Mouse (Mus musculus) forebrain, embryonic 13.5 days (tissue): ENCODE measurements at regions not wholly inside any gene's neighbourhood (a gene's known extent, or its start where the extent isn't known, plus 50 kb on each side); places are given as distances from the start of the nearest gene placed in this dataset.

Experiments used
- ATAC-seq: fragments of 200-750 bp; cut with Nextera tagmentation; 2 replicates; pipeline ENCODE4 v1.8.0; 2017
- H3K27ac ChIP-seq: fragments of 300-500 bp; sonication (generic); 2 replicates; pipeline ENCODE4 v1.5.1; 2015; ENCODE audit warnings: inconsistent platforms, mild to moderate bottlenecking, moderate library complexity
- H3K27me3 ChIP-seq: fragments of 300-500 bp; sonication (generic); 2 replicates; pipeline ENCODE4 v1.6.1; 2015; ENCODE audit warnings: mild to moderate bottlenecking, inconsistent platforms
- H3K36me3 ChIP-seq: fragments of 300-500 bp; sonication (generic); 2 replicates; pipeline ENCODE4 v1.6.1; 2015; ENCODE audit warnings: mild to moderate bottlenecking, inconsistent platforms; ENCODE audit not compliant: poor library complexity, severe bottlenecking
- H3K4me1 ChIP-seq: fragments of 300-500 bp; sonication (generic); 2 replicates; pipeline ENCODE4 v1.6.1; 2015; ENCODE audit warnings: inconsistent platforms
- H3K4me2 ChIP-seq: fragments of 300-500 bp; sonication (generic); 2 replicates; pipeline ENCODE4 v1.6.1; 2015; ENCODE audit warnings: inconsistent platforms, mild to moderate bottlenecking, moderate library complexity
- H3K4me3 ChIP-seq: fragments of 300-500 bp; sonication (generic); 2 replicates; pipeline ENCODE4 v1.5.1; 2015; ENCODE audit warnings: mild to moderate bottlenecking, inconsistent platforms
- H3K9ac ChIP-seq: fragments of 300-500 bp; sonication (generic); 2 replicates; pipeline ENCODE4 v1.6.1; 2015; ENCODE audit warnings: mild to moderate bottlenecking, inconsistent platforms
- H3K9me3 ChIP-seq: fragments of 300-500 bp; sonication (generic); replicated peaks from 2 replicates; pipeline ENCODE4 v1.6.1; 2016; ENCODE audit warnings: inconsistent platforms
- WGBS: fragments of 180-500 bp; shearing (Covaris S2); methylation state at CpG from one replicate; pipeline ENCODE4 v1.1.7; 2015; 5-methylcytosine and 5-hydroxymethylcytosine counted together

GRCm38 (mm10) chr19:15669541-15669940 lies 277.6 kb downstream of the Psat1 start:
- Histone ChIP-seq H3K4me2 (no peak overlapping the region), H3K27ac (peak overlapping the region; percentile 75; the same call in 1 of the 2 replicates), H3K27me3 (peaks cover 26% of the 10 kb centered on the region), H3K4me3 (no peak overlapping the region), H3K4me1 (peaks cover 29% of the 10 kb centered on the region), H3K9me3 (no peaks in the 10 kb centered on the region), H3K36me3 (no peaks in the 10 kb centered on the region), H3K9ac (no peak overlapping the region)
- 54% methylated on average over 7 of the region's 7 CpGs for WGBS
- ATAC-seq: no peak; the same call in 1 of the 2 replicates

GRCm38 (mm10) chr19:15668624-15669016 lies 278.5 kb downstream of the Psat1 start:
- H3K4me1 ChIP-seq: peaks cover 29% of the 10 kb centered on the region
- no peaks in the 10 kb centered on the region for H3K36me3 ChIP-seq
- H3K9me3 ChIP-seq: no peaks in the 10 kb centered on the region
- peak overlapping the region; percentile 75 for H3K27ac ChIP-seq
- no peak overlapping the region for H3K9ac ChIP-seq
- H3K4me3 ChIP-seq: no peak overlapping the region
- no peak overlapping the region for H3K4me2 ChIP-seq
- peak; percentile 46 for ATAC-seq
- H3K27me3 ChIP-seq: peaks cover 32% of the 10 kb centered on the region

- no peaks in the 10 kb centered on the region for H3K9me3 ChIP-seq
- ATAC-seq: peak; percentile 48; the same call in 1 of the 2 replicates
- H3K9ac ChIP-seq: no peak overlapping the region
- peaks cover 29% of the 10 kb centered on the region for H3K4me1 ChIP-seq
- H3K27ac ChIP-seq: peak overlapping the region; percentile 75
- 24% methylated on average over 13 of the region's 13 CpGs for WGBS
- peaks cover 27% of the 10 kb centered on the region for H3K27me3 ChIP-seq
- no peak overlapping the region for H3K4me3 ChIP-seq
- H3K4me2 ChIP-seq: no peak overlapping the region
- no peaks in the 10 kb centered on the region for H3K36me3 ChIP-seq
Observed at GRCm38 (mm10) chr19:15667889-15668623, 279.1 kb downstream of the Psat1 start.

- H3K36me3 ChIP-seq: no peaks in the 10 kb centered on the region
- no peak overlapping the region for H3K4me3 ChIP-seq
- ATAC-seq: no peak
- H3K27me3 ChIP-seq: peaks cover 36% of the 10 kb centered on the region
- H3K9me3 ChIP-seq: no peaks in the 10 kb centered on the region
- H3K4me2 ChIP-seq: no peak overlapping the region
- no peak overlapping the region for H3K9ac ChIP-seq
- no peak overlapping the region for H3K27ac ChIP-seq
- WGBS: 47% methylated on average over 3 of the region's 3 CpGs
- H3K4me1 ChIP-seq: peaks cover 20% of the 10 kb centered on the region
Observed at GRCm38 (mm10) chr19:15663659-15664255, 283.4 kb downstream of the Psat1 start.

GRCm38 (mm10) chr19:15658611-15659010 lies 288.5 kb downstream of the Psat1 start:
- 59% methylated on average over 1 of the region's 1 CpGs for whole genome bisulfite sequencing

GRCm38 (mm10) chr19:15657846-15658245 lies 289.3 kb downstream of the Psat1 start:
- Histone ChIP-seq H3K9me3 (no peaks in the 10 kb centered on the region), H3K9ac (no peak overlapping the region), H3K27me3 (peaks cover 14% of the 10 kb centered on the region; the same call in 1 of the 2 replicates), H3K4me2 (no peak overlapping the region), H3K4me1 (no peaks in the 10 kb centered on the region), H3K36me3 (no peaks in the 10 kb centered on the region), H3K27ac (no peak overlapping the region), H3K4me3 (no peak overlapping the region)
- 92% methylated on average over 1 of the region's 1 CpGs for WGBS
- no peak for ATAC-seq

More at GRCm38 (mm10) chr19:15658611-15659010, 288.5 kb downstream of the Psat1 start:
- H3K4me2 ChIP-seq: no peak overlapping the region
- H3K4me1 ChIP-seq: no peaks in the 10 kb centered on the region
- no peak overlapping the region for H3K27ac ChIP-seq
- peaks cover 14% of the 10 kb centered on the region; the same call in 1 of the 2 replicates for H3K27me3 ChIP-seq
- H3K9ac ChIP-seq: no peak overlapping the region
- no peaks in the 10 kb centered on the region for H3K9me3 ChIP-seq
- H3K36me3 ChIP-seq: no peaks in the 10 kb centered on the region
- peak; percentile 30; the same call in 1 of the 2 replicates for ATAC-seq
- H3K4me3 ChIP-seq: no peak overlapping the region

GRCm38 (mm10) chr19:15649368-15649767 lies 297.8 kb downstream of the Psat1 start:
- Histone ChIP-seq H3K27me3 (peaks cover 2% of the 10 kb centered on the region; the same call in 1 of the 2 replicates), H3K4me2 (no peak overlapping the region), H3K9ac (no peak overlapping the region), H3K4me1 (no peaks in the 10 kb centered on the region), H3K36me3 (no peaks in the 10 kb centered on the region), H3K9me3 (no peaks in the 10 kb centered on the region), H3K27ac (no peak overlapping the region), H3K4me3 (no peak overlapping the region)
- ATAC-seq: peak; percentile 50; the same call in 1 of the 2 replicates
- 20% methylated on average over 4 of the region's 4 CpGs for WGBS

GRCm38 (mm10) chr19:15647313-15647712 lies 299.8 kb downstream of the Psat1 start:
- Histone ChIP-seq H3K27me3 (peaks cover 2% of the 10 kb centered on the region; the same call in 1 of the 2 replicates), H3K27ac (no peak overlapping the region), H3K4me3 (no peak overlapping the region), H3K4me2 (no peak overlapping the region), H3K36me3 (no peaks in the 10 kb centered on the region), H3K9me3 (no peaks in the 10 kb centered on the region), H3K4me1 (no peaks in the 10 kb centered on the region), H3K9ac (no peak overlapping the region)
- 53% methylated on average over 5 of the region's 5 CpGs for WGBS
- ATAC-seq: peak; percentile 43; the same call in 1 of the 2 replicates

- no peak overlapping the region for H3K4me3 ChIP-seq
- no peaks in the 10 kb centered on the region for H3K4me1 ChIP-seq
- no peak overlapping the region for H3K27ac ChIP-seq
- no peak overlapping the region for H3K4me2 ChIP-seq
- ATAC-seq: no peak
- no peaks in the 10 kb centered on the region; the same call in 1 of the 2 replicates for H3K27me3 ChIP-seq
- no peak overlapping the region for H3K9ac ChIP-seq
- H3K36me3 ChIP-seq: no peaks in the 10 kb centered on the region
- WGBS: 82% methylated on average over 4 of the region's 4 CpGs
- H3K9me3 ChIP-seq: no peaks in the 10 kb centered on the region
Observed at GRCm38 (mm10) chr19:15644786-15645185, 302.4 kb downstream of the Psat1 start.

GRCm38 (mm10) chr19:15617233-15617915 lies 329.8 kb downstream of the Psat1 start:
- no peak overlapping the region for H3K27ac ChIP-seq
- peaks cover 22% of the 10 kb centered on the region for H3K4me1 ChIP-seq
- 16% methylated on average over 6 of the region's 6 CpGs for WGBS
- ATAC-seq: peak; percentile 55
- no peaks in the 10 kb centered on the region for H3K9me3 ChIP-seq
- H3K4me3 ChIP-seq: no peak overlapping the region
- H3K36me3 ChIP-seq: no peaks in the 10 kb centered on the region
- no peak overlapping the region for H3K9ac ChIP-seq
- no peak overlapping the region for H3K4me2 ChIP-seq
- H3K27me3 ChIP-seq: peaks cover 4% of the 10 kb centered on the region; the same call in 1 of the 2 replicates

- 13% methylated on average over 19 of the region's 19 CpGs for WGBS
- no peak overlapping the region for H3K4me3 ChIP-seq
- ATAC-seq: peak; percentile 88
- peaks cover 22% of the 10 kb centered on the region for H3K4me1 ChIP-seq
- H3K9me3 ChIP-seq: no peaks in the 10 kb centered on the region
- H3K36me3 ChIP-seq: no peaks in the 10 kb centered on the region
- H3K9ac ChIP-seq: peak overlapping the region; percentile 8; the same call in 1 of the 2 replicates
- peaks cover 4% of the 10 kb centered on the region; the same call in 1 of the 2 replicates for H3K27me3 ChIP-seq
- peak overlapping the region; percentile 47 for H3K4me2 ChIP-seq
- H3K27ac ChIP-seq: 0 out of 2 replicates have a peak overlapping the region, but pooled peaks have one; percentile 55
Observed at GRCm38 (mm10) chr19:15614648-15615561, 332.2 kb downstream of the Psat1 start.
